Mouse (Mus musculus) 3134 (cell line): ENCODE results near the gene Wdr81.
A peak's percentile ranks its signal among the peaks of the same experiment; 100 is the strongest.
"Not testable (repeated sequence)": the region's sequence is repeated elsewhere in the genome, so short reads cannot be mapped to it uniquely, and the experiment has no call there.

Experiments used
- DNase-seq: peaks from one replicate; pipeline ENCODE4 v3.0.0-alpha.2; 2011; ENCODE audit warnings: low spot score; ENCODE audit not compliant: insufficient read length; ENCODE audit errors: extremely low read depth

Wdr81 gene

DNA sequence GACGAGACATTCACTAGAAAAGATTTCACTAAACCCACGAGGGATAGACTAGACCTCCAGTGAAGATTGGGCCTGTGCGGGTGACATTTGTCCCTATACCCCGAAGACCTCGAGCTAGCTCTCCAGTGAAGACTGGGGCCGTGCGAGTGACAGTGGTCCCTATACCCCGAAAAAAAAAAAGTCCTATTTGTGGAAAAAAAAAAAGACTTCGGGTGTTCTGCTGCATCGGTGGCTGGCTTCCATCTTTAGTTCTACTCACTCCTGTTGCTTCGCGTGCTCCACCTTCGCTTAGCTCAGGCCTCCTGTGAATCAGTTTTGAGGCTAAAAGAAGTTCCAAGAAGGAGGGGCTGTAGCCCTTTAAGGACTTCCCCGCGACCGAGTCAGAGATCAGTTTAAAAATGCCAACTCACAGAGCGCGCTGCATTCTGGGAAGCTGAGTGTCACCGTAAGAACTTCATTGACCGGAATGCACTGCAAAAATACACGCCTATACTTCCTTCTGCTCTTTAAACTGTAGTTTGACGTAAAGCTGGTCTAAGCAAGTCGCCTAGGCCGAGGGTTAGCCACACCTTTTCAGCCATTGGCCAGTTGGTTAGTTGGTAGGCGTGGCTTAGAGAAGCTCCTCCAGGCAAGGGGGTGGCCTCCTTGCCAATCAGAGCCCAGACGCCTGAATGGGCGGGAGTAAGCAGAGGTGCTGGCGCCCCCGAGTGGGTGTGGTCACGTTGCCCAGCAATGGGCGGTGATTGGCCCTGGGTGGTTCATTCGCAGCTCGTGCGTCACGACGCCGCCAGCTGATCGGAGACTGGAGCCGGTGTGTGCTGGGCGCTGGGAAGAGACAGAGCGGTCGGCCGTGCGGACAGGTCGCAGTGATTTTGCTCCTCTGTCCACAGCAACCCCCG lies 6.6 kb upstream of the Wdr81 start, which contains the start of gene Tlcd2:
TSS of gene Tlcd2 (plus strand) at position 872 of the 899 bp plus-strand sequence.
- peak; percentile 100 for DNase-seq

DNA sequence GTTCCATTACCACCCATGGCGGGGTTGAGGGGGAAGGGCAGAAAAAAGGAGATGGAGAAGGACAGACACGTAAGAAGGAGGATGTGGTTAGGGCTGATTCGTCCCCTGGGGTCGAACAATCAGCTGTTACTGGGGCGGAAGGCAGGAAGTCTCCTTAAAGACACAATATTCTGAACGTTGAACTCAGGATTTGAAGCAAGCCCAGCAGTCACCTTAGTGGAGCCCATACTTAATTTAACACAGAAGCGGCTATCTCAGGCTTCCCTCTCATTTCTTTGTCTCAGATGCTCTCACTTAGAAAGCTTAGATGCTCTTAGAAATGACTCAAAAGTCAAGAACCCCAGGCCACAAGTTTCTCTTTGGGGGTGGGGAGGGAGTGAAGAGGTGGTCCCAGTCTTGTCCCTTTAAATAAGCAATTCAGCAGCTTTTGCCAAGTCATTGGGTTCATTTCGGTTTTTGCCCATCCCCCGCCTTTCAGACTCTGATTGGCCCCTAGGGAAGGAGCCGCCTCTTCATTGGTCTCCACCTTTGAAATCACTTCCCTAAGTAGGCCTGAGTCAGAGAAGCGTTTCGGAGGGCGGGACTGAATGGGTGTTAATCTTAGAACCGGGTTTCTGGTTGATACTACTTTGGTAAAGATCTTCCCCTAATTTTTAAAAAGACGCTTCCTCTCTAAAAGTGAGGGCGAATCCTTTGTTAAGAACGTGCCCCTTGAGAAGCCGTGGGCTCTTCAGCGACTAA lies 5.8 kb upstream of the Wdr81 start:
- peak; percentile 79 for DNase-seq

DNA sequence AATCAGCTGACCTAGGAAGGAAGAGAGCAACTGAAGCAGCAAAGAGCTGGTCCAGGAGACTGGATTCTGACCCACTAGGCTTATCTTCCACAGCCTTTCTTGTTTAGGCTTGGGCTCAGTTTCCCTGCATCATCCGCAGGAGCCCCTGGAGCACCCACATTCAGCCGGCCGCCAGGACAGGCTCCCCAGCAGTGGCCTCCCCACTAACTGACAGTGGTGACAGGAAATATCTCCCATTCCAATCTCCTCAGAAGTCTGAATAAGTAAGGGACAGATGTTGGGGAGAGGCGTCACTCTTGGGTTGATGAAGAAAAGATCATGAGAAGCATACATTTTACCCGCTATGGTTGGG lies 5.2 kb upstream of the Wdr81 start:
- DNase-seq: peak; percentile 48

DNA sequence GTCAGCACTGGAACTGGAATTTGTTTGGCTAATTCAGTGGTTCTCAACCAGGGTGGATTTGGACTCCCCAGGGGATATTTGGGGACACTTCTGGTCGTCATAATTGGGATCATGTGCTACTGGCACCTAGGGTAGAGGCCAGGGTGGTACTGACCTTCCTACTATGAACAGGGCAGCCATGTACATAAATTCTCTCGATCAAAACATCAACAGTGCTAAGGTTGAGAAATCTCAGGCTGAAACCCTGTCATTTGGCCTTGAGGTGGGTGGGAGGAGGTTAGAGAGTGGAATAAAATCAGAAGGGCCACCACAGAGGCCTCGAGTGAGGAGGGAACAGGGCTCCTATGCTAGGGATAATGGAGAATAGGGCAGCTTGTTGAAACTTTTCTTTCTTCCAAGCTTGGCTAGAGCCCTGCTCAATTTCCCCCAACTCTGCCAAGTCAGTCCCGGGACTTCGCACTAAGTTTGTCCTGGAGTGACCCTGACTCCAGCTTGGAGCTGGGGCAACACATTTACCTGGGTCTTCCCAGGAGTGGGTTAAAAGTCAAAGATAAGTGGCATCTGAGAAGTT lies 4.7 kb upstream of the Wdr81 start:
- no peak for DNase-seq

DNA sequence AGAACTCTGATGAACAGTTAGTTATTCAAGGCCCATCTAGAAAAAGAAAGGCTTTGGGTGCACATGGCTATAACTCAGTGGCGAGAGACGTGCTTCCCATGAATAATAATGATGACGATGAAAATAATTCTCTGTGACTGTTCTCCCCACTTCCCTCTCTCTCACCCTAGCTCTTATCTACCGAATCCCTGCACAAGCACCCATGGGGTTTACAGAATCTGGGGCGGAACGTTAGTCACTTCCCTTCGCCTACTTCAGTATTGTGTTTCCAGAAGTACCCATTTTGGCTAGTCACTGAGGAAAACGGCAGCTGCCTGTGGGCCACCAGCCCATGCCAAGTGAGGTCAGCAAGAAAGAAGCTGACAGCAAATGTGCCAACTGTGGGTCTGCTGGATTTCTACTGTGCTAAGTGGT lies 4.1 kb upstream of the Wdr81 start:
- peak; percentile 76 for DNase-seq

DNA sequence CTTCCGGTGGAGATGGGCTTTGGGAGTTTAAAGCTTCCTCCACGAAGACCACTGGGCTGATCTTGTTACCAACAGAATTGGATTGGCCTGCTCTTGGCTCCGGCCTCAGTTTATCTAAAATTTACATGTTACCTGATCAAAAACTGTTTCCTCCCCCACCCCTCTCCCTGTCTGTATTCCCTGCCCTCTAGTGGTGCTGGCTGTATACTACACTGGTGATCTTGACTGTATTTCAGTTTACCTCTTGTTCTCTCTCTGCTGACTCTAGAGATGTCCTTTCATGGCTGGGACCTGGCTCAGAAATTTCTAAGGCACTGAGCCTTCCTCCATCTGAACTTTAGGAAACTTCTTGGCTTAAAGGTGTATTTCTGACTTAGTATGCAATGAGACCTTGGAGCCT lies 3.7 kb upstream of the Wdr81 start:
- DNase-seq: peak; percentile 48

DNA sequence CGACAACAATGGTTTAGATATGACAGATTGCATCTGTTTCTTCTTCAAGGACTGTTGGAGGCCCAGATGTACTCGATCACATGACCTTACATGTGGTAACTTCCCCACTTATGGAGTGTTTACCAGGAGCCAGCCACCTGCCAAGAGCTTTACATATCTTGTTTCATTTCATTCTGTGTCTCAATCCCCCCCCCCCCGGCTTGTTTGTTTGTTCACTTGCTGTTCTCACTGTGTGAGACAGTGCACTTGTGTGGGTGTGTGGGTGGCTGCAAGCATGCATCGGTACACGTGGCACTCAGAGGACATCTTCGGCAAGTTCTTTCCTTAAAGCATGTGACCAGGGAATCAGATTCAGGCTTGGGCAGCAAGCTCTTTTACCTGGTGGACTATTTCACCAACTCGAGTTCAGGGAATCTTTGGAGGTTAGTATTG lies 1.9 kb upstream of the Wdr81 start:
- DNase-seq: no peak

DNA sequence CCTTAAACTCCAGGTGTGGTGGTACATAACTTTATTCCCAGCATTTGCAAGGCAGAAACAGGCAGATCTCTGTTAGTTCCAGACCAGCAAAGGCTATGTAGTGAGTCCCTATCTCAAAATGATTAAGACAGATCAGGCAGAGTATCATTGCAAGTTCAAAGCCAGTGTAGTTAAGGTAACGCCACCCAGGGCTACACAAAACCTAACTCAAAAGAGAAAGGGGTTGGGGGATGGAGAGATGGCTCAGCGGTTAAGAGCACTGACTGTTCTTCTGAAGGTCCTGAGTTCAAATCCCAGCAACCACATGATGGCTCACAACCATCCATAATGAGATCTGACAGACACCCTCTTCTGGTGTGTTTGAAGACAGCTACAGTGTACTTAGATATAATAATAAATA lies 1.5 kb upstream of the Wdr81 start:
- not testable (repeated sequence) for DNase-seq

DNA sequence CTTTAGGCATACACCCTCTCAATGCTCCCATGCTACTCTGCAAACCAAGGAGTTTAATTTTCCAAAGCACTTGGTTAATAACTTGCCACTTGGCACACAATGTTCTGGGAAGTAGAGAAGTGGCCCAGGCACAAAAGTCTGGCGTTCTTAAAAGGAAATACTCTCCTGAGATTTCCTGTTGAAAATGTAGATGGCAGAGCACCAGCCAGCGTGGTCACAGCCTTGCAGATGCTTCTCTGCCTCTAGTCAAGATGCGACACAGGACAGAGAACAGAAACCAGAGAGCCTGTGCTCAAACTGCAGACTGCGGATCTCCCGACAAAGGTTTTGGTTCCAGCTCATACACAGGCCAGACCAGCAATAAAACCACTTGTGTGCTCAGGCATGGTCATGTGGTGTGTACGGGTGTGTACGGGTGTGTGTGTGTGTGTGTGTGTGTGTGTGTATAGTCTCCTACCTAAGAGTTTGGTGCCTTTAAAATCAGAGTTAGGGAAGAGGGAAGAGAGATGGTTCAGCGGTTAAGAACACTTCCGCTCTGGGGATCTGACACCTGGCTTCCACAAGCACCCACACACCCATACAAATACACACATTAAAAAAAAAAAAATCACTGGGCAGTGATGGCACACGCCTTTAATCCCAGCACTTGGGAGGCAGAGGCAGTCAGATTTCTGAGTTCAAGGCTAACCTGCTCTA lies 672 bp upstream of the Wdr81 start:
- no peak for DNase-seq

DNA sequence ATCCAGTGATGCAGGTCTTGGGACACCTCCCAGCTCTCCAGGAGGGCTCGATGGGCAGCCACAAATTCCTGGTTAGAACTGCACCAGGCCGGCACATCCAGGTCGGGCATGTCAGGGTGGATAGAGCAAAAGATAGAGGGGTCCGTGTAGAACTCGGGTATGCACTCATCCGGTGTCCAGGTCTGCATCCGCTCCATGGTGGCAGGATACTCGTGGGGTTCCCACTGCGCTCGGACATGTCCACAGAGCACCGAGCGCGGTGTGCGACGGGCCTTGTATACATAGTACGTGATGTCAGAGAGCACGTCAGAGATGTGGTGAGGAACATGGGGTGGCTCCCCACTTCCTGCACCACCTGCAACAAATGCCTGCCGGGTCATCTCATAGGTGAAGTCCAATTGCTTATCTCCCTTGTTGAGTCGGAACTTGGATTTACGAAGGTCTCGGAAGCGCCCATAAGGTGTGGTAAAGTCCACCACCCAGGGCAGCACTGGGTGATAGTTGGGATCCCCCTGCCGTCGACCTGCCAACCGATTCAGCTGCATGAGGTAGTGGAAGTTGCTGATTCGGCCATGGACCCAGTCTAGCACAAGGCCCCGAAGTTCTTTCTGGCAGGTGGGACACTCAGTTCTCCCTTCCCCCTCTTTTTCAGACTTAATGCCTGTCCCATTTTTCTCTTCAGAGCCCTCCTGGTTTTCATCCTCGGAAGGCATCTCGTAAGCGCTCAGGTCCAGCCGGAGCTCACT lies 1.5 kb downstream of the Wdr81 start:
- DNase-seq: no peak

DNA sequence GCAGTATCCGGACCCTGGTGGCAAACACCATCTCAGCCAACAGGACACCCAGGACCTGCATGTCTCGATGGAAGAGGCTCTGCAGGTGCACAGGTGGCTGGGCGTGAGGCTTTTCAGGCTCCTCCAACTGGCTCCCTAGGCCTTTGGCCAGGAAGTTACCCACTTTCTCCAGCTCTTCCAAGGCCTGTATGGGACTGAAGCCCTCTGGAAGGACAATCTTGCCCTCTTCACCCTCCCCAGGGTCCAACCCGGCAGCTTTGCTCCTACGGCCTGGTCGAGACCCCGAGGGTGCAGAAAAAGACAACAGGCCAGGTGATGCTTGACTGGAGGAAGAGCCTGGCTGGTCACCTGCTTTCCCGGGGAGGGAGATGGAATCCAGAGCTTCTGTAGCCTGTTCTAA lies 2.4 kb downstream of the Wdr81 start:
- no peak for DNase-seq

DNA sequence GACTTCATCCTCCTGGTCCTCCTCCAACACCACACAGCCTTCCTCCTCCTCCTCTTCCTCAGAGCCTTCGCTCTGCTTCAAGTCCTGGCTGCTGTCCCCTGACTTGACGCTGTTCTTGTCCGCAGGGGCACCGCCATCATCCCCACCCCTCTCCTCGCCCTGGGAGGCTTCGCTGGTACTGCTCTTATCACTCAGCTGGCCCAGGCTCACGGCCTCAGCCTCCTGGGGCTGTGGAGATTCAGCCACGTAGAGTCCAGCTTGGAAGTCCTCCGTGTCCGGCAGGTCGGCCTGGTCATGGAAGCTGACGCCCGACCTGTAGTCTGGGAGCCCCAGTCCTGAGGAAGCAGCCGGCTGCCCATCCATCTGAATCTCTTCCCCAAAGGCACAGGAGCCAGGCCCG lies 3.6 kb downstream of the Wdr81 start:
- no peak for DNase-seq

DNA sequence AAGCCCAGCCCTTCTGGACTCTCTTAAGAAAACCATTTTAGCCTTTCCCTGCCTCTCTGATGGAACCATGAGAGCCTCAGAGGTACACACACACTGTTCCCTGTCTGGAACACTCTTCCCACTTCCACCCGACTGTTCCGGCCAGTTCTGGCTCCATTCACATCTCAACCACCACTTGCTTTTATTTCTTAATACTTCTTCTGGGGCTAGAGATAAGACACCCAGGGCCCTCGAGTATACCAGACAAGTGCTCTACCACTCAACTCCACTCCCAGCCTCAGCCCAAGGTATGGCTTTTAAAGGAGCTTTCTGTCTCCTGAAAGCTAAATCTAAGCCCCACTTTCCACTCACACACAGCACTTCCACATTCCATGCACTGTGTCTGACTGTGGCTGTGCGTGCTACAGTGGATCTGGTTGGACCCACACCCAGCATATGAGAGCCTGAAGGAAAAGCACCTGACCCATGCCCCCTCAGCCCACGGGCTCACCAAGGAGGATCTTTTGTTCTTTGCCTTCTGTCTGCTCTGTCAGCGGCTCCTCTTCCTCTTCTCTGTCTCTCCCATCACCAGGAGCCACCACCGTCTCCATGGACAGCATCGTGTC lies 4.1 kb downstream of the Wdr81 start:
- no peak for DNase-seq

DNA sequence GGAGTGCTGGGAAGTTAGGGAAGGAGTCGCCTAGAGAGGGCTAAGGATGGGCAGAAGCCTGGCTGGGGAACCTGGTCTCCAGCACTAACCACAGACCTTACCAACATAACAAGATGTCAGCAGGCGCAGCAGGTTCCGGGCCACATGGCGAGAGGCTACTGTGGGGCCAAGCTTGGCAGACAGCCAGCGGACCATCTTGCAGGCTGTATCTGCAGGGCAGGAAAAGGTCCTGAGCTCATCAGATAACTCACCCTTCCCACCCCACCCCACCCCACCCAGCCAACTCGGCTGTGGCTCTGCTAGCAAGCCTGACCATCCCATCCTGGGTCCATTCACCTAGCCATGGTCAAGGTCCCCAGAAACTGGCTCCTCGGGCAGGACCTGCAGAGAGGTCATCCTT lies 4.8 kb downstream of the Wdr81 start:
- DNase-seq: no peak

DNA sequence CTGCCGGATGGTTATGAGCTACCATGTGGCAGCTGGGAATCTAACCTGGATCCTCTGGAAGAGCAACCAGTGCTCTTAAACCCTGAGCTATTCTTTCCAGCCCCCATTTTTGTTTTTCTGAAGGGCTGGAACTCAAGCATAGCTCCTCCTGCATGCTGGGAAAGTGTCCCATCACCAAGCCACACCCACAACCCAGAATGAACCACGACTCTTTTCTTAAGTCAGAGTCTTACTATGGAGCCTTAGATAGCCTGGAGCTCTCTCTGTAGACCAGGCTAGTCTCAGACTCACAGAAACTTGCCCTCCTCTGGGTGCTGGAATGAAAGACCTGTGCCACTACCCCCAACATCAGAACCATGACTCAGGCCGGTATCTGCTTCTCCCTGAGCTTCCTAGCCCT lies 5.9 kb downstream of the Wdr81 start:
- DNase-seq: no peak

DNA sequence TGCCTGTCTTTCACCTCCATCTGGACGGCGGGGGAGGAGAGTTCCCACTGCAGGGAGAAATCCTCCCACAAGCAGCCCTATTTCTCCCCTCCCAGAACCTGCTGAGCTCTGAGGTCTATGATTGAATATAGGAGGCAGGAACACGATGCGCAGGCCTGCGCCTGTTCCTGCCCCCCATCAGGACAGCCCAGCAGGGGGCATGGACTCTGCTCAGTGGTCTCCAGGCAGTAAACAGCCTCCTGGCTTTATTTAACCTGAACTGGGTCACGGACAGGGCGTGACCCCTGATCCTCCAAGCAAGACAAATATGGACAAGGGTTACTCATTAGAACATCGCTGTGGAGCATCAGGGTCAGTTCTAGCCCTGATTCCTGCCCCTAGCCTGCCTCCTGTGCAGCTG lies 10.8 kb downstream of the Wdr81 start:
- no peak for DNase-seq

DNA sequence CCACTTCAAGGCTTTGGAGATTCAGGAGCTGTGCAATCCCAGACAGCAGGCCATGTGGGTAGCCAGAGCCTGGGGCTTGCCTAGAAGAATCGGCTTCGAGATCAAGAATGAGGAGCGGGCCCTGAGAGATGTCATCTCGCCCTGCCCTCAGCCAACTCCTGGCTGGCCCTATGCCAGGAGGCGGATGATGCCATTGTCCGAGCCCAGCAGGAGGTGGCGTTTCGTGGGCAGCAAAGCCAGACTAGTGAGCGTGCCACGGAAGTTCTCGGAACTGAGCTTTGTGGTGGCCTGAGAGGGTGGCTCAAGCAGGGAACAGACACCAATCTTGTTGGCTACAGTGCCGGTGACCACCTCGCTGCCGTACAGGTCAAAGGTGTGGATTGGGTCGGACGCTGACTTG lies 12.9 kb downstream of the Wdr81 start:
- no peak for DNase-seq

DNA sequence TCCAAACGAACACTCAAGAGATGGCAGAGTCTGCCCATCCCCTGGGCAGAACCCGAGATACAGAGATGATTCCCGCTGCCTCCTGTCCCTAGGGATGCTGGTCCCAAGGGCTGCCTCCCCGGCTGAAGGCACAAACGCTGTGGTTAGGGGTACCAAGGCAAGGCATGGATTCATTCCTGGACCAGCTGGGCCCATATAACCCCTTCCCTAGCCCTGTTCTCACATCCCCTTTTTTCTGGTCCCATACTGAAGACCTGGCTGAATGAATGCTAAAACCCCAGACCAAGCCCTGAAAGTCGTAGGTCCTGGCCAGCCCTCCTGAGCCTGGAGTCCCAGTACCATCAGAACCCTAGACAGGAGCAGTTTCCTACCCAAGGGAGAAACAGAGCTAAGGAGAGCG lies 13.5 kb downstream of the Wdr81 start:
- DNase-seq: no peak

DNA sequence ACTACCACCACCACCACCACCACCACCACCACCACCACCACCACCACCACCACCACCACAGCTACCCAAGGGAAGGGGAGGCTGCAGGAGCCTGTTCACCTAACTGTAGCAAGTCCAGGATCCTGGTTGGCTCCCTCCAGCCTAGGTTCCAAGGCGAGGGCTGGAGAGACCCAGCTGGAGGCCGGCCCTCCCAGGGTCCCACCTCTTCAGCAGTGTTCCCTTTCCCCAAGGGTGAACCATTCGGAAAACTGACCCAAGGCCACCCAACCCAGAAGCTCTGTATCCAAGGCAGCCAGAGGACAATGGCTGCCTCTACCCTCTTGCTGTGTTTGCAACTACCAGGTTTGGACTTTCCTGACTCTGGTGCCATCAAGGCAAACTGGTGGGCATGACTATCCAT lies 14.6 kb downstream of the Wdr81 start:
- DNase-seq: no peak

DNA sequence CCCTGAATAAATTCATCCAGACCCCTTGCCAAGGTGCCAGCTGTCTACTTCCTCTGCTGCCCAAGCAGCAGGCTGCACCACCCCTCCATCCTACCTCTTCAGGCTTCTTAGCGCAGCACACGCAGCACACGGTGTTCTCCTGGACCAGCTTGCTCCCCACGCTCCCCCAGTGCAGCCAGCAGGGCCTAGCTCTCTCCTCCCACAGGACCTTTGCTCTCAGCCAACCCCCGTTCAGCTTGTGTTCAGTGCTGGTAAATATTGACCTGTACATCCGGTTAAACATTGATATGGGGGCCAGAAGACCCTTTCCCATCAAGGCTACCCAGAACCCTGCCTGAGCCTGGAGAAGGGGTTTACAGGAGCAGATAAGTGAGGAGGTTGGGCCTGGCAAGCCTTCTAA lies 15.2 kb downstream of the Wdr81 start, which contains the start of gene Serpinf2:
TSS of gene Serpinf2 (minus strand) at position 229 of the 400 bp plus-strand sequence.
- no peak for DNase-seq
